Mouse (Mus musculus) heart, postnatal 25 days (tissue): ENCODE measurements around the gene Tomm20. TPM values are rescaled to one million over a fixed set of nuclear protein-coding genes. Genes with fewer than 3 reads are reported as not detected.
A peak's percentile ranks its signal among the peaks of the same experiment; 100 is the strongest.
"Not testable (repeated sequence)": the region's sequence is repeated elsewhere in the genome, so short reads cannot be mapped to it uniquely, and the experiment has no call there.

ENCODE experiments used
- DNase-seq: peaks from one replicate; pipeline ENCODE4 v3.0.0; 2022; ENCODE audit warnings: low spot score
- intact Hi-C: fragments of 180-260 bp; cut with DNase I; formaldehyde crosslinking; loops from one replicate; pipeline ENCODE4 v1.15.1; 2025
- total RNA-seq, 2 experiments: library from RNA; stranded (reverse); gene quantifications; 2 replicates each; pipeline ENCODE4 v1.2.3; 2021

Tomm20 gene
- 10 to 100 TPM; 76.2 to 76.4 TPM for total RNA-seq

GRCm38 (mm10) chr8:126945730-126946163 lies at the start of gene Tomm20:
TSS of gene Tomm20 (minus strand) at chr8:126945844.
- peak; percentile 94 for DNase-seq
- intact Hi-C loops, result loop anchor here (2.0 to 5.0 kb wide), 2 partner anchors 25 to 523 kb away; partner anchors contain the start of genes Coa6 and Rbm34

- intact Hi-C loops, result no loop called here
- no peak for DNase-seq
Measured at GRCm38 (mm10) chr8:126994506-126994905, 48.9 kb upstream of the Tomm20 start.

DNA sequence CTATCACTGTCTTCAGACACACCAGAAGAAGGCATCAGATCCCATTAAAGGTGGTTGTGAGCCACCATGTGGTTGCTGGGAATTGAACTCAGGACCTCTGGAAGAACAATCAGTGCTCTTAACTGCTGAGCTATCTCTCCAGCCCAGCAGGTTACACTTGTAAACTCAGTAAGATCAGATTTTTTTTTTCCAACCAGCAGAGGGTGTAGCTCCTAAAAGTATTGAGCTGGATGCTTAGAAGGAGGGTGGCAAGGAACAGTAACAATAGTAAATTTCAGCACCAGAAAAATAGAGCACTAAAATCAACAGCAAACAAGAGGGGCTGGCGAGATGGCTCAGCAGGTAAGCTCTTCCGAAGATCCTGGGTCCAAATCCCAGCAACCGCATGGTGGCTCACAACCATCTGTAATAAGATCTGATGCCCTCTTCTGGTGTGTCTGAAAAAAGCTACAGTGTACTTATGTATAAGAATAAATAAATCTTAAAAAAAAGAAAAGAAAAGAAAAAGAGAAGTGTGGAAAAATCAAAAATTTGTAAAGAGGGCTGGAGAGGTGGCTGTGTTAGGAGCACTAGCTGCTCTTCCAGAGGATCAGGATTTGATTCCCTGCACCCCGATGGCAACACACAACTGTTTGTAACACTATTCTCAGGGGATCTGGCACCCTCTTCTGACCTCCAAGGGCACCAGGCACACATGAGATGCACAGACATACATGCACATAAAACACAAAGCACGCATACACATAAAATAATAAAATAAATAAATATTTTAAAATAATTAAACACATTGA lies 43.9 kb upstream of the Tomm20 start:
- intact Hi-C loops, result loop anchor here (5.0 kb wide), 1 partner anchor 73 kb away; the partner anchor contains the start of gene Pard3

DNA sequence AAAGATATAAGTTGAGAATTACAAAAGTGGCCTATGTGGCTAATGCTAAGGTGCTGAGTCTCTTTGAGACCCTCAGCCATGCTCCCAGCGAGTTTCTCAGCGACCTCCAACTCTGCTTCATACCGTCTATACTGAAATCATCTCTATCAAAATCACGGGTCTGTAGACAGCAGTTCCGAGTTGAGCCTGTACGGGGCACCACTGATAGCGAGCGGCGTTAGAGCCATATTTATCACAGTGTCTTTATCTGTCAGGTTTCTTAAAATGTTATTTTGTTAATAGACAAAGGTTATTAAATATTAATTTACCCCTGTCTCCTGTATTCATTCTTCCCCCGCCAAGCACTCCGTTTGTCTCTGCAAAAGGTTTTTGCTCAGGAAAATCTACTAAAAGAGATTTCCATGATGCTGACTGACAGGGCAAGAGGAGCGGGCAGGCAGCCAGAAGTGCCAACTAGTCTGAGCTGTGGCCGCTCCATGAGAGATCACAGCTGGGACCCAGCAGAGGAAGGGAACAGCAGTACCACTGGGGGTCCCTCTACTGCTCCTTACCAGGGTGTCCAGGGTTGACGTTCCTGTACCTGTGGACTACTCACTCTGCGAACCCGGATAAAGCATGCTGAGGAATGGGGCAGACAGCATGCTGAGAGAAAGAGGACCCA lies 42.8 kb upstream of the Tomm20 start:
- no peak for DNase-seq
- intact Hi-C loops, result loop anchor here (5.0 kb wide), 1 partner anchor 74 kb away; the partner anchor contains the start of gene Pard3

More for the DNA sequence above, 43.9 kb upstream of the Tomm20 start:
- DNase-seq, result no peak

GRCm38 (mm10) chr8:126986495-126986894 lies 40.9 kb upstream of the Tomm20 start:
- intact Hi-C loops, result loop anchor here (1.0 to 5.0 kb wide), 3 partner anchors 76 to 192 kb away; partner anchors contain the start of gene Pard3
- peak; percentile 35 for DNase-seq

GRCm38 (mm10) chr8:126980046-126980445 lies 34.4 kb upstream of the Tomm20 start:
- DNase-seq, result no peak
- intact Hi-C loops, result no loop called here

DNA sequence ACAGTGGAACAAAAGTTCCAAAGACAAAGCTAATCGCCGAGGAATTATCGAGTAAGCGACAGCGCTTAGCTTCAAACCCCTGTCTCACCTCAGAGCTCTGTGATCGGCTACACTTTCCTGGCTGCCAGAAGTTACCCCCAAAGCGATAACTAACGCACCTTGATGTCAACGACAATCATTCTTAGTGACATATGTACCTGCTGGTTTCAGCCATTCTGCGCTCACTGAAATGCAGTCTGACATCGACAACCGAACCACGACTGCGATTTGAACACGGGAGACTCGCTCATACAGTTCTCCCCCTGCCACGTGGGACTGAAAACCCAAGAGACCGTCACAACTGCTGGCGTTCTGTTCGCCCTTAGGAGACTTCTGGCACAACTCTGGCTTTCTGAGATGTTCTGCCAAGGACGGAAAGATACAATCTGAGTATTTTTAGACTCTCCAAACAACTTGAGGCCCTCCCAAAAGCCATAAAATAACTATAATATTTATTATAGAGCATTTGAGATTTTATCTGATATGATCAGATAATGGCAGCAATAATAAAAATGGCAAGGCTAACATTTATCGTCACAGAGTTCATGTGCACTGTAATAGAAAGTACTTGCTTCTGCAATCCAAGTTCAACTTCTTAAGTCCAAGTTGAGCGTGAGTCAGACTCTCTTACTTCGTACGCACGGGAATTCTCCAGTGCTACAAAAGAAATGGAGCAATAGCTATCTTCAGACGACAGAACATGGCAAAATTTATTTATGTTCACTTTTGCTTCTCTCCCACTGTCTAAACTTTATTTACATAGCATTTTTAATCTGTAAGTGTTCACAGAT lies 33.7 kb upstream of the Tomm20 start:
- no peak for DNase-seq
- intact Hi-C loops, result loop anchor here (5.0 kb wide), 2 partner anchors 722 to 1027 kb away; no protein-coding TSS in a partner anchor

- intact Hi-C loops, result loop anchor here (5.0 kb wide), 2 partner anchors 721 to 1026 kb away; no protein-coding TSS in a partner anchor
- not testable (repeated sequence) for DNase-seq
Measured at GRCm38 (mm10) chr8:126978535-126978934, 32.9 kb upstream of the Tomm20 start.

GRCm38 (mm10) chr8:126978028-126978427 lies 32.4 kb upstream of the Tomm20 start:
- DNase-seq, result no peak
- intact Hi-C loops, result loop anchor here (5.0 kb wide), 2 partner anchors 721 to 1026 kb away; no protein-coding TSS in a partner anchor

DNA sequence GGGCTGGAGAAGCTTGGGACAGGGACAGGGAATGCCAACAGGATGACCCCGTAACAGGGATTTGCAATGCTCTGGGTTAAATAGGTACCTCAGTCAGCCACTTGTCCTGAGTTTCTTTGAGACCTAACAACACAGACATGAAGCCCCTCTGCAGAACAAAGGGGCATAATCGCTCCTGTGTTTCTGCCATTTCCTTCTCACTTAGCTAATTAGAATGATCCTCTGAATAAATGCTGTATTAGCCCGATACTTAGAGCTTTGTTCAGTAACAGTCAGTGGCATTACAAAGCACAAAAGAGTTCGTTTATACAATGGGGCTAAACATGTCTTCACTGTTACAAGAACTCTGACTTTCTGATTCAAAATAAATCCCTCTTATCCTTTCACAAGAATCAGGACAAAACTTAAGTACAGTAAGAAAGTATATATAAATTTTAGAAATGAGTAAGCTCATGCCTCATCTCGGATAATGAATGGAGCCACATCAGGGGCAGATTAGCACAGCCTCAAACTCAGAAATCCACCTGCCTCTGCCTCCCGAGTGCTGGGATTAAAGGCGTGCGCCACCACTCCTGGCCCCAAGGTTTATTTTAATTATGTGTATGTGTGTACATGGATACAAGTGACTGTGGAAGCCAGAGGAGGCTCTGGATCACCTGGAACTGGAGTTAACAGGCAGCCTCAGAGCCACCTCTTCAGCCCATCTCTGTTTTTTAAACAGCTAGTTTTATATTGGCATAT lies 31.1 kb upstream of the Tomm20 start:
- intact Hi-C loops, result loop anchor here (5.0 kb wide), 2 partner anchors 719 to 1024 kb away; no protein-coding TSS in a partner anchor
- DNase-seq, result no peak

DNA sequence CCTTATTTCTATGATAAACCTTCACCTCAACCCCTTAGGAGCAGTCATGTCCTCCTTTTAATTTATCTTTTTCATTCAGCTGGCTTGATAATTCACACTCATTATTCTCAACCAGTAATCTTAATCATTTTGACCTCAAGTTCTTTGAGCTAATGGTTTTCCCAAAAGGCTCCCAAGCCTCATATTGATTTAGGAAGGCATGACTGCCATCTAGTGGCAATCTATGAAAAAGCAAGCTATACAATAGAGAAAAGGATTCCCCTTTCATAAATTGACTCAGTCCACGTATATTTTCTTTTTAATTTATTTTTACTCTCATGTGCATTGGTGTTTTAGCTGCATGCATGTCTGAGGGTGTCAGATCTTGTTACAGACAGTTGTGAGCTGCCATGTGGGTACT lies 30.1 kb upstream of the Tomm20 start:
- DNase-seq, result no peak

DNA sequence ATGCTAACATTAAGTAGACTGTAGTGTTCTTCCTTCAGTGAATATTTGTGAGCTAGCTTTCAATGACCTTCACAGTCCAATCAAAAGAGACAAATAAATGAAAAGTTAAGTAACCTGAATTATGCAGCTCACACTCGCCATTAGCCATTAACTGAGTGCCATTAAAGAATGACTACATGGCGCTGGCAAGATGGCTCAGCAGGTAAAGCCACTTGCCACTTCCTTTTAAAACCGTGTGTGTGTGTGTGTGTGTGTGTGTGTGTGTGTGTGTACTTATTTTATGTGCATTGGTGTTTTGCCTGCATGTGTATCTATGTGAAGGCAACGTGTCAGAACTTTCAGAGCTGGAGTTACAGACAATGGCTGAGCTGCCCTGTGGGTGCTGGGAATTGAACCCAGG lies 28.9 kb upstream of the Tomm20 start:
- intact Hi-C loops, result loop anchor here (2.0 to 5.0 kb wide), 4 partner anchors 44 to 897 kb away; no protein-coding TSS in a partner anchor
- DNase-seq, result no peak

More for the DNA sequence above, 30.1 kb upstream of the Tomm20 start:
- intact Hi-C loops, result loop anchor here (2.0 to 5.0 kb wide), 4 partner anchors 45 to 1023 kb away; no protein-coding TSS in a partner anchor

DNA sequence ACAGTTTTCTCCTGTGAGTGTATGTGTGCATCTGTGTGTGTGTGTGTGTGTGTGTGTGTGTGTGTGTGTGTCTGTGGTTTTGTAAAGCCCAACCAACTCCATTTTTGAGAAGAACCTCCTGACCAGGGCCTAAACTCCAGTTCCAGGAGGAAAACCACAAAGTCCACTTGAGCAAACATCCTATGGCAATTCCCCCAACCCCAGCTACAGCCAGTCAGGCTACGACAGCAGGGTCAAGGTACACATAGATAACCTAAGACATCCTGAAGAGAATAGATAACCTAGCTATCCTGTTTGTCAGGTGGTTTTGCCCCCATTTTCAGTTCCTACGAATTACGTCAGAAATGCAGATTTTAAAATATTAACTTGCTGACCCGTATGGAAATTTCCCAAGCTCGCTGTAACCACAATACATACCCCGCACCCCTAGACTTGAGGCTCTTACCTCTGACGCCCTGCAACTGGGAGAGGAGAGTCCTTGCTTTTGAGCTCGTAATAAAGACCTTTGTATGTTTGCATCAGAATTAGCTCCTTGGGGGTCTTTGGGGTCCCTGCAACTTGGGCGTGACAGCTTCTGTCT lies 28.1 kb upstream of the Tomm20 start:
- intact Hi-C loops, result loop anchor here (2.0 to 5.0 kb wide), 4 partner anchors 43 to 896 kb away; no protein-coding TSS in a partner anchor
- DNase-seq, result no peak

DNA sequence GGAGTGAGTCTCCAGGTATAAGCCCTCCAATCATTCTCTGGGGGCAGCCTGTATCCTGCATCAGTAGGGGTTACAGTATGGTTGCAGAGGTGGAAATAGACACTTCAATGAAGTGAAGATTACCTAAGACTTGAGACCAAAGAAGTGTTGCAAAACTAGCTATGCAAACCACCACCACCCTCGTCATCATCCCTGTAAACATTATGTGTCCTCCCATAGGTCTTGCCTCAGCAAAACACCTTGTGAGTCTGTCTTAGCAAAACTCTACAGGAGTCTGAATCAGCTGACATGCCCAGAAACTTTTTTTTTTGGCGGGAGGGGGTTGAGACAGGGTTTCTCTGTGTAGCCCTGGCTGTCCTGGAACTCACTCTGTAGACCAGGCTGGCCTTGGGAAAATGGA lies 27.0 kb upstream of the Tomm20 start:
- intact Hi-C loops, result loop anchor here (5.0 kb wide), 2 partner anchors 475 to 895 kb away; no protein-coding TSS in a partner anchor

GRCm38 (mm10) chr8:126972102-126972501 lies 26.5 kb upstream of the Tomm20 start:
- DNase-seq, result no peak
- intact Hi-C loops, result loop anchor here (5.0 kb wide), 2 partner anchors 475 to 895 kb away; no protein-coding TSS in a partner anchor

More for the DNA sequence above, 27.0 kb upstream of the Tomm20 start:
- DNase-seq, result no peak

- intact Hi-C loops, result loop anchor here (2.0 to 5.0 kb wide), 3 partner anchors 24 to 894 kb away; no protein-coding TSS in a partner anchor
- DNase-seq, result no peak
Measured at GRCm38 (mm10) chr8:126971314-126971664, 25.6 kb upstream of the Tomm20 start.

- intact Hi-C loops, result loop anchor here (2.0 to 5.0 kb wide), 3 partner anchors 24 to 893 kb away; no protein-coding TSS in a partner anchor
- DNase-seq, result peak; percentile 82
Measured at GRCm38 (mm10) chr8:126970579-126971313, 25.1 kb upstream of the Tomm20 start, which contains the start of gene Rbm34. TSS of gene Rbm34 (minus strand) at chr8:126971071.
